Mouse (Mus musculus): ENCODE measurements around the gene Cacnb3. TPM values are rescaled to one million over a fixed set of nuclear protein-coding genes. Genes with fewer than 3 reads are reported as not detected.

The Cacnb3 gene
- polyA plus RNA-seq, 1 experiment = 0.88 TPM

GRCm38 (mm10) chr15:98673732-98674131, 43.1 kb downstream of the Cacnb3 start:
- no peak for TF ChIP-seq CTCF (IDR thresholded peaks at IDR 0.05; ENCODE audit: low read depth, low read length)
- no peak for TF ChIP-seq POLR2A (IDR thresholded peaks at IDR 0.05; ENCODE audit: borderline replicate concordance, low read depth, low read length)
- Histone ChIP-seq H3K4me1 (ENCODE audit: control insufficient read depth, insufficient read depth, low read length) (peaks cover 20% of the 10 kb centered on the region), H3K27ac (ENCODE audit: insufficient read depth, low read depth, low read length) (no peak overlapping the region), H3K4me3 (ENCODE audit: insufficient read depth, low read length) (no peak overlapping the region)

GRCm38 (mm10) chr15:98674284-98674993, 43.8 kb downstream of the Cacnb3 start:
- no peak overlapping the region for H3K27ac ChIP-seq (ENCODE audit: insufficient read depth, low read depth, low read length)
- no peak for TF ChIP-seq POLR2A (IDR thresholded peaks at IDR 0.05; ENCODE audit: borderline replicate concordance, low read depth, low read length)
- H3K4me3 ChIP-seq (ENCODE audit: insufficient read depth, low read length) = no peak overlapping the region
- H3K4me1 ChIP-seq (ENCODE audit: control insufficient read depth, insufficient read depth, low read length) = peaks cover 20% of the 10 kb centered on the region

- H3K4me1 ChIP-seq (ENCODE audit: control insufficient read depth, insufficient read depth, low read length) = peaks cover 20% of the 10 kb centered on the region
- H3K4me3 ChIP-seq (ENCODE audit: insufficient read depth, low read length) = no peak overlapping the region
- no peak overlapping the region for H3K27ac ChIP-seq (ENCODE audit: insufficient read depth, low read depth, low read length)
- no peak for TF ChIP-seq CTCF (IDR thresholded peaks at IDR 0.05; ENCODE audit: low read depth, low read length)
- no peak for TF ChIP-seq POLR2A (IDR thresholded peaks at IDR 0.05; ENCODE audit: borderline replicate concordance, low read depth, low read length)
Observed at GRCm38 (mm10) chr15:98674994-98675545, 44.4 kb downstream of the Cacnb3 start.

- H3K4me3 ChIP-seq (ENCODE audit: insufficient read depth, low read length) = peak overlapping the region; percentile 15; the same call in 1 of the 2 replicates
- no peak for TF ChIP-seq POLR2A (IDR thresholded peaks at IDR 0.05; ENCODE audit: borderline replicate concordance, low read depth, low read length)
- no peak for TF ChIP-seq CTCF (IDR thresholded peaks at IDR 0.05; ENCODE audit: low read depth, low read length)
- H3K27ac ChIP-seq (ENCODE audit: insufficient read depth, low read depth, low read length) = no peak overlapping the region
- peaks cover 20% of the 10 kb centered on the region for H3K4me1 ChIP-seq (ENCODE audit: control insufficient read depth, insufficient read depth, low read length)
Observed at GRCm38 (mm10) chr15:98675634-98676250, 45.1 kb downstream of the Cacnb3 start.

GRCm38 (mm10) chr15:98676471-98676870, 45.8 kb downstream of the Cacnb3 start:
- Histone ChIP-seq H3K4me3 (ENCODE audit: insufficient read depth, low read length) (peak overlapping the region; percentile 53), H3K4me1 (ENCODE audit: control insufficient read depth, insufficient read depth, low read length) (peaks cover 20% of the 10 kb centered on the region), H3K27ac (ENCODE audit: insufficient read depth, low read depth, low read length) (no peak overlapping the region)
- no peak for TF ChIP-seq CTCF (IDR thresholded peaks at IDR 0.05; ENCODE audit: low read depth, low read length)
- no peak for TF ChIP-seq POLR2A (IDR thresholded peaks at IDR 0.05; ENCODE audit: borderline replicate concordance, low read depth, low read length)

GRCm38 (mm10) chr15:98676940-98677728, 46.5 kb downstream of the Cacnb3 start, which contains the start of gene Rnd1:
Rnd1 (minus strand) TSS chr15:98677461.
- peaks cover 18% of the 10 kb centered on the region for H3K4me1 ChIP-seq (ENCODE audit: control insufficient read depth, insufficient read depth, low read length)
- H3K4me3 ChIP-seq (ENCODE audit: insufficient read depth, low read length) = peak within 1 kb of the TSS; percentile 53
- TF ChIP-seq POLR2A (IDR thresholded peaks at IDR 0.05; ENCODE audit: borderline replicate concordance, low read depth, low read length) (no peak; the same call in 1 of the 2 replicates), CTCF (IDR thresholded peaks at IDR 0.05; ENCODE audit: low read depth, low read length) (no peak)
- H3K27ac ChIP-seq (ENCODE audit: insufficient read depth, low read depth, low read length) = no peak within 1 kb of the TSS

GRCm38 (mm10) chr15:98677977-98678376, 47.3 kb downstream of the Cacnb3 start:
- Histone ChIP-seq H3K4me1 (ENCODE audit: control insufficient read depth, insufficient read depth, low read length) (peaks cover 16% of the 10 kb centered on the region), H3K27ac (ENCODE audit: insufficient read depth, low read depth, low read length) (no peak overlapping the region), H3K4me3 (ENCODE audit: insufficient read depth, low read length) (no peak overlapping the region)
- TF ChIP-seq CTCF (IDR thresholded peaks at IDR 0.05; ENCODE audit: low read depth, low read length) = no peak
- TF ChIP-seq POLR2A (IDR thresholded peaks at IDR 0.05; ENCODE audit: borderline replicate concordance, low read depth, low read length) = no peak

GRCm38 (mm10) chr15:98680660-98681059, 50.0 kb downstream of the Cacnb3 start:
- H3K27ac ChIP-seq (ENCODE audit: insufficient read depth, low read depth, low read length) = no peak overlapping the region
- H3K4me3 ChIP-seq (ENCODE audit: insufficient read depth, low read length) = no peak overlapping the region
- H3K4me1 ChIP-seq (ENCODE audit: control insufficient read depth, insufficient read depth, low read length) = peaks cover 34% of the 10 kb centered on the region
- no peak for TF ChIP-seq POLR2A (IDR thresholded peaks at IDR 0.05; ENCODE audit: borderline replicate concordance, low read depth, low read length)
- no peak for TF ChIP-seq CTCF (IDR thresholded peaks at IDR 0.05; ENCODE audit: low read depth, low read length)

- no peak overlapping the region for H3K27ac ChIP-seq (ENCODE audit: insufficient read depth, low read depth, low read length)
- H3K4me3 ChIP-seq (ENCODE audit: insufficient read depth, low read length) = no peak overlapping the region
- TF ChIP-seq POLR2A (IDR thresholded peaks at IDR 0.05; ENCODE audit: borderline replicate concordance, low read depth, low read length) (no peak), CTCF (IDR thresholded peaks at IDR 0.05; ENCODE audit: low read depth, low read length) (no peak)
- H3K4me1 ChIP-seq (ENCODE audit: control insufficient read depth, insufficient read depth, low read length) = peaks cover 29% of the 10 kb centered on the region
Observed at GRCm38 (mm10) chr15:98681633-98682032, 51.0 kb downstream of the Cacnb3 start.
